Mouse (Mus musculus) myocyte (in vitro differentiated cells): ENCODE data around the gene Zfp174.

Source experiments
- MAX ChIP-seq: IDR thresholded peaks from one replicate; pipeline ENCODE4 v1.6.1; 2011; ENCODE audit warnings: low read depth, mild to moderate bottlenecking, control low read depth
- MYOD1 ChIP-seq, 3 experiments: IDR thresholded peaks; one replicate each; pipeline ENCODE4 v1.6.1; 2011; ENCODE audit warnings: control low read depth in 2 of 3, low read depth in 2 of 3, mild to moderate bottlenecking in 2 of 3, moderate library complexity in 1 of 3; ENCODE audit not compliant: insufficient read length in 2 of 3, control insufficient read depth in 1 of 3
- USF1 ChIP-seq: IDR thresholded peaks from one replicate; pipeline ENCODE4 v1.6.1; 2011; ENCODE audit warnings: low read depth, mild to moderate bottlenecking, control low read depth, moderate library complexity

DNA sequence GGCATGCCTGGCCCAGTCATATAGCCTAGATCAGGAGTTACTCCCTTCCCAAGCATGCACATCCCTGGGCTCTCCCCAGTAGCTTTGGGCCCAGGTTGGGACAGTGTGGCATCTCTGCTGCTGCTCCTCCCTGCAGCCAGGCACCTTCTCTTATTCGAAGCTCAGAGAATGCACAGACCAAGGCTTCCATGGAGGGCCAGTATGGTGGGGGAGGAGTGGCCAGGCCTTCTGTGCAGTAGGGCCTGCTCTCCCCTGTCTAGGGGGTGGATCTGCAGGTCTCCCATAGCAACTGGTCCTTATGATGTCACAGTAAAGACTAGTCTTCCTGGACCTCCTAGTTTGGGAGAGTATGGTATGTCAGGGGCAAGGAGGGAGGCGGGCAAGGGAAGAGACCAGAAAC, 60.4 kb downstream of the Zfp174 start:
- TF ChIP-seq USF1 (no peak), MAX (no peak), MYOD1 (IDR thresholded peaks at IDR 0.05; ENCODE audit: control insufficient read depth in 1 of 3, insufficient read length in 2 of 3, low read depth in 2 of 3) (no peak)
